Mouse (Mus musculus): ENCODE measurements around the gene Acin1.
"Not testable (repeated sequence)": the region's sequence is repeated elsewhere in the genome, so short reads cannot be mapped to it uniquely, and the experiment has no call there.

The Acin1 gene

DNA sequence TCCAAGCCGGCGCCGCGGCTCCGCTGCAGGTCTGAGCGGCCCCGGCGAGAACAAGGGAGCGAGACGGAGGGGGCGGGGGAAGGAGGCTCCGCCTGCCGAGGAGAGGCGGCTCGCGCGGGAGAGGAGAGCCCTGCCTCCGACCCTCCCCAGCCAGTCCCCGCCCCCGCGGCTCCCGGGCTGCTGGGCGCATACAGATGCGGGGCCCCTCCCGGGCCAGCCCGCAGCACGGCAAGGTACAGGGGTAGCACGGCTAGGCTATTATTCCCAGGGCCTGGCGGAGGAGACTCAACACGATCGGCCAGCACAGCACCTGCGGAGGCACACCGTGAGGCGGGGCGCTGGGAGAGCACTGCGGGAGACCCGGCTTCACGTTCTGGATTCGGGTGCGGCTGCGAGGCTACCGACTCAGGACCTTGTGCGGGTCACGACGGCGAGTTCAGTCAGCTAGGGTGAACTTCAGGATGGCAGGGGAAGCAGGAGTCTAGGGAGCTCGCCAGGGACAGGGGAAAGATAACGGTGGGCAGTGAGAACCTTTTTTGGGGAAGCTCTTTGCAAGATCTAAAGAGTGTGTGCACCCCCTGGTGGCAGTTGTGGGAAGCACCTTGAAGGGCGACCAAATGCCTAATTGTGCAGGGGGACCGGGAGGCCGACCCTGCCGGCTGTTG, 45.3 kb downstream of the Acin1 start, which contains the start of gene Cdh24:
Gene Cdh24, minus strand, starts transcription at position 60 of the 665 bp plus-strand sequence.
- DNase-seq, result peak; percentile 90

- no peak for DNase-seq
These were observed 45.8 kb downstream of the Acin1 start, which contains the start of gene Gm17606 for GRCm38 (mm10) chr14:54640946-54641304. Gm17606 (plus strand) TSS chr14:54640952.

DNA sequence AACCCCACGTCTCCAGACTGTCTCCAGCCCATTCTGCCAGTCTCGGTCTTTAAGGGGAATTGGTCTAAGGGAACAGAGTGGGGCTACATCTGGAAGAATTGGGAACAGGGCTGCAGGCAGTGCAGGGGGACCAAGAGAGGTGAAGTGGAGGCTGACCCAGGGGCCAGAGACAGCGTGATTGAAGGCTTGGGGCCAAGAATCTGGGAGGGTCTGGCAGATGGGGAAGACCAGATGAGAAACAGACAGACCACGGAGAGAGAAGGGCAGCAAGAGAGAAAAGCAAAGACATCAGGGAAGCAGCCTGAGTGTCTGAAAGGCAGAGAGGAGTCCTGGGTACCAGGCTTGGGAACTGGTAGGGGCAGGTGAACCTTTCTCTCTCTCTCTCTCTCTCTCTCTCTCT, 46.6 kb downstream of the Acin1 start:
- DNase-seq, result no peak

GRCm38 (mm10) chr14:54638210-54638609, 48.5 kb downstream of the Acin1 start:
- no peak for DNase-seq

GRCm38 (mm10) chr14:54636954-54637353, 49.8 kb downstream of the Acin1 start:
- DNase-seq, result no peak

DNA sequence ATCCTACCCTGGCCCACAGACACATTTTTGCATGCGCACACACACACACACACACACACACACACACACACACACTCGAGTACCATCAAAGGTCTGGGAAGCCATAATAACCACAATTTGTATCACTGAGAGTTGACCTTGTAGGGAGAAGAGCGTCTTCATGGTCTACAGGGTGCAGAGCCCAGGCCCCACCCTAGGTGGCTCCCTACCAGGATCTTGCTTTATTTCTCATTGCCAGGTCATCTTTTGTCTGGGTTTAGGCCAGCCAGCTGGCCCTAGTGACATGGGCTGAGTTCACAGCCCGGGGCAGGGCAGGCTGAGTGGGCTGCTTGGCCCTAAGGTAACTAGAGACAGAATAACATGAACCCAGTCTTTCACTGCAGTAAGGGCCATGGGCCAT, 52.5 kb downstream of the Acin1 start:
- DNase-seq, result no peak

GRCm38 (mm10) chr14:54632252-54632651, 54.5 kb downstream of the Acin1 start:
- DNase-seq, result no peak

- DNase-seq, result no peak
These were observed 55.5 kb downstream of the Acin1 start for GRCm38 (mm10) chr14:54631240-54631599.

DNA sequence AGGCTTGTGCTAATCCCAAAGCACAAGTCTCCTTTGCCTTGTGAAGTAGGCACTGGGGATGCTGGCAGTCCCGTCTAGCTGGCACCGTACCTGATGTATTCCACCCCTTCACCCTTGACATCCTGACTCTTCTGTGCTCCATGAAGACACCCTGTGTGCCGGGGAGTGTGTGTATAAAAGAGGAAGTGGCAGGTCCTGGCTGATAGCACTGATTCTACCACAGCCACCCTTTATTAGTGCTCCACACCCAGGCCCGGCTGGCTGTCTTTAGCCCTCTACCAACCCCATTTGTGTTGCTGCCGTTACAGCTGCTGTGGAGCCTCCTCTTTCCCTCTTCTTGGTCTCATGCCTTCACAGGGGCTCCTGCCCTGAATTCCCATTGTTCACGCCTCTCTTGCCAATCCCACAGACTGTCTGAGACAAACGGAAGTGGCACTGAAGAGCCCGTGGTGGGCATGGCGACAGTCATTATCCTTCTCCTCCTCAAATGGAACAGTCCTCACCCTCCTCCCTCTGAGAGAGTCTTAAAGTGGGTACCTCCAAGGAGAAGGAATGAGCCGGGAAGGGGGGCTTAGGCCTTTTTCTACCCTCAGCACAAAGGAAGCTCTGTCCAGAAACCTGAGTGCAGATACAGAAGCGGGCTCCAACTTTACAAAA, 56.0 kb downstream of the Acin1 start:
- no peak for DNase-seq

DNA sequence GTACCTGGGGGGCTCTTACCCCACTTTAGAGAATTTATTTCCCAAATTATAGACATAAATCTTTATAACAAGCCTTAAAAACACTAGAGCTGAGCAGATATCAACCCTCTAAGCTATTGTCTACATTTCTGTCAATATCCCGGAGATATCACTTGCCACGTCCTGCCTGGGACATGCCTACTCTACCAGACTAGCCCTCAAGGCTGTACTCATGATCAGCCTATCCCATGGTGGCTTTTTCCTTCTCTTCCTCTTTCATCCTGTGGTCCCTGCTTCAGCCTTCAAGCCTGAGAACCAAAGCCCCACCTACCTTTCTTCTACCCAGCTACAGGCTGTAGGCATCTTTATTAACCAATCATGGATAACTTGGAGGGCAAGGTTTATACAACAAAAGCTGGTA, 56.9 kb downstream of the Acin1 start:
- no peak for DNase-seq

- no peak for DNase-seq
These were observed 58.6 kb downstream of the Acin1 start for GRCm38 (mm10) chr14:54628103-54628502.

DNA sequence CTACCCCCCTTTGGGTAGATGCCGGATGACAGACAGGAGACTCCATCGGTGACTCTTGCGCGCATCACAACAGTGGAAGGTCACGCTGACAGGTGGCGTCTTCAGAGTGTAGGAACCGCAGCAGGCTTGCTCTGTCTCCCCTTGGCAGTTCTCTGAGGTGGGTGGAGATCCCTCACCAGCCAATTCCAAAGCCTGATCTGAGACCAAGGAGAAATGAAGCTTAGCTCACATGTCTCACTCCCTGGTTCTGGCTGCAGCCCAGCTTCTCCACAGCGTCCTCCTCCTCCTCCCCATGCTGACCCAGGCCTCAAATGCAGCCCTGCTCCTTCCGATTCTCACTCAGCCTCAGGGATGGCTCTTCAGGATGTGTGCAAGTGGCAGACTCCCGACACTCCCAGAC, 61.8 kb downstream of the Acin1 start:
- DNase-seq, result no peak

DNA sequence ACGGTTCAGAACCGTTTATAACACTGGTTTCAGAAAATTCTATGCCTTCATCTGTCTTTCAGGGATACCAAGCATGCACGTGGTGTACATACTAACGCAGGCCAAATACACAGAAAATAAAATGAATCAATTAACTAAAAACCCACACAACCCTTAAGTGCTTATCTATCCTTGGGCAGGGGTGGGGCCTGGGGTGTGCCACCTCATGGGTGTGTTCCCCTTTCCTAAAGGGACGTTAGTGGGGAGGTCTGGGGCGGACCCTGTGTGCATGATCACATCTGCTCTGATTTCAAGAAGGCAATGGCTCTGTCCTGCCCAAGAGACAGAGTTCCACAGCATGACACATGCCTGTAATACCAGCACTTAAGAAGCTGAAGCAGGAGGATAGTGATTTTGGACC, 63.4 kb downstream of the Acin1 start:
- no peak for DNase-seq

DNA sequence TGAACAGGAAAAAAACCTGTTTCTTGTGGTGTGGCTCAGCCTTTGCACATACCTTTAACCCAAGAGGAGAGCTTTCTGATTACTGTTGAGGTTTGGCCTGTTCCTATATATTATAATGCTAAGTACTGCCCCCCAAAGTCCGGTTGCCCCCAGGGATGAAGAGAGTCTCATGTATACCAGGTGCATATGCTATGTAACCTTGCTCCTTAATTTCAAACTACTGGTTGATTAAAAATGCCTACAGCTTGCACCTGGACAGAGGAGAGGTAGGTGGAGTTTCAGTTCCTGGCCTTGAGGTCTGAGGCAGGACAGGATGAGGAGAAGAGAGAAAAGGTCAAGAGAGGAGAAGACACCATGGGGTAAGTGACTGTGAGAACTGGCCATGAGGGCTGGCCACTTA, 65.6 kb downstream of the Acin1 start, which contains the start of gene Psmb11:
Gene Psmb11, plus strand, starts transcription at position 301 of the 400 bp plus-strand sequence.
- DNase-seq, result no peak

- DNase-seq, result peak; percentile 89
These were observed 68.8 kb downstream of the Acin1 start, which contains the start of gene Psmb5 for GRCm38 (mm10) chr14:54617897-54618365. Psmb5 (minus strand) TSS chr14:54618022.

DNA sequence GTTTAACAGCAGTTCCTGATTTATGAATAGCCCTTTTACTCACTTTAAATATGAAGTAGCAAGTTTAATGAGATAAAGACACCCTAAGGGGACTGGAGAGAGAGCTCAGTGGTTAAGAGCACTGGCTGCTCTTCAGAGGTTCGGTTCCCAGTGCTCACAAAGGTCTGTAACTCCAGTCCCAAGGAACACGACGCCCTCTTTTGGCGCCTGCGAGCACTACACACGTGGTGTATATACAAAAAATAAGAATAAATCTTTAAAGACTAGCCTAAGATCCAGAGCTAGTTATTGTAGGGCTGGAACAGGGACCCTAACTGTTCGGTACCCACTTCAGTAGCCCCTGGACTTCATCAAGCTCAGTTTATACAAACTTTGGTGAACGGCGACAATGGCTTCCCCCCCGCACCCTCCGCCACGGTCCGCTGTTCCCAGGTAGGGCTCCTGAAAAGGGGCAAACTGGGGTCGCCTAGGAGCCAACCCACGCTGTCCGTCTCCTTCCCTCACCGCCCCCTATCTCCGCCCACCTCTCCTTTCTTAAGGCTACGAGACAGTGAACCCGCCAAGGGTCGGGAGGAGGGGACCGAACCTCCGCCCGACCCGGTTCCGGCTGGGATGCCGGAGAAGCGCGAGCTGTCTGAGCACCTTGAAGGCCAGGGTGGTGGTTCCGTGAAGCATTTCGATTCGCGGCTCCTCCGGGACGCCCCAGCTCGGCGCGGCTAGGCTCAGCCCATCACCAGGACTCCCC, 69.4 kb downstream of the Acin1 start:
- DNase-seq, result peak; percentile 29

DNA sequence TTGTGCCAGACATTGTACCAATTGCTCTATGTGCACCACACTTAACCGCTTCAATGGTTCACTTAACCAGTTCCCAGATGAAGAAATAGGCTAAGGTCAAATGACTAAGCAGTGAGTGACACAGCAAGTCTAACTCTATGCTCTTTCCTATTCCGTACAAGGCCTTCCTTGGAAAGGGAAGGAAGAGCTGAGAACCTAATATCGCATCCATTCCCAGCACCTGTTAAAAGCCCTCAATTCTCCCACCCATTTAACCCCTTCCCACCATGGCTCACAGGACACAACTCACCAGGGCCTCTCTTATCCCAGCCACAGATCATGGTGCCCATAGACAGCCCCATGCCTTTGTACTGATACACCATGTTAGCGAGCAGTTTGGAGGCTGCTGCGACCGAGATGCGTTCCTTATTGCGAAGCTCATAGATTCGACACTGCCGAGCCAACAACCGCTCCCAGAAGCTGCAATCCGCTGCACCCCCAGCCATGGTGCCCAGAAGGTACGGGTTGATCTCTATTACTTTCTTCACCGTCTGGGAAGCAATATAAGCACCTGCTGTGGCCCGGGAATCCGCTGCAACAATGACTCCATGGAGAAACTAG, 70.4 kb downstream of the Acin1 start:
- no peak for DNase-seq

DNA sequence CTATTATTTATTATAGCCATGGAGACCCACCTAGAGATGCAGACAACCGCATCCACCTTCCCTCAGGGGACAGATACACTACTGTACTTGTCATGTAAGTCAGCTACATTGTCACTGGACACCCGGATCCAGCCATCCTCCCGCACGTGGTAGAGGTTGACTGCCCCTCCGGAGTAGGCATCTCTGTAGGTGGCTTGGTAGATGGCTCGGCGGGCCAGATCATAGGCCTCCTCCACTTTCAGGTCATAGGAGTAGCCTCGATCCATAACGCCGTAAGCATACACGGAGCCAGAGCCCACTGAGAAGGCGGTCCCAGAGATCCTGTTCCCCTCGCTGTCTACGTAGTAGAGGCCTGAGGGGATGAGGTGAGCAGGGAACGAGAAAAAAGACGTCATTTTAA, 72.6 kb downstream of the Acin1 start:
- not testable (repeated sequence) for DNase-seq

- no peak for DNase-seq
These were observed 76.1 kb downstream of the Acin1 start for GRCm38 (mm10) chr14:54610648-54611047.

- no peak for DNase-seq
These were observed 76.8 kb downstream of the Acin1 start for GRCm38 (mm10) chr14:54609962-54610361.

DNA sequence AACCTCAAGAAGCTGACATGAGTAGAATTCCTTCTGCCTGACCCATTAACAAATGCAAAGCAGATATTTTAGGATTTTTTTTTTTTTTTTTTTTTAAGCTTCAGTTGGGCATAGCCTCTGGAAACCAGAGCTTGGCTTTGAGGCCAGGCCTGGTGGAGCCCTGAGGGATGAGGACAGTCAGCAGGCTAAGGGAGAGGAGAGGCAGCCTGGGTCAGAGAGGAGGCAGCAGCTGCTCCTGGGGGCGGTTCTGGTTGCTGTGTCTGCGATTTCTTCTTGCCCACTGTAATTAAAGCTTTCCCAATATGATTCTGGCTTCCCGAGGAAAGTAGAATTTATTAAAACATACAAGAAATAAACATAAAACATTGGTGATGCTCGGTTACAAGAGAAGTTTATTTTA, 77.5 kb downstream of the Acin1 start:
- no peak for DNase-seq

GRCm38 (mm10) chr14:54607226-54607625, 79.5 kb downstream of the Acin1 start:
- no peak for DNase-seq

GRCm38 (mm10) chr14:54605752-54606321, 80.9 kb downstream of the Acin1 start, which contains the start of gene 4931414P19Rik:
4931414P19Rik (minus strand) TSS chr14:54605993.
- peak; percentile 77 for DNase-seq
